Mouse (Mus musculus) erythroblast, adult 5-6 weeks (primary cell): Measurements from ENCODE around the gene Tubb5. TPM values are rescaled to one million over a fixed set of nuclear protein-coding genes. Genes with fewer than 3 reads are reported as not detected.

Experiments
- ATAC-seq: replicated peaks from 2 replicates; pipeline ENCODE4 v1.8.0; 2016; ENCODE audit warnings: moderate number of reproducible peaks, mild to moderate bottlenecking, moderate TSS enrichment, inconsistent platforms; ENCODE audit not compliant: poor library complexity, low FRiP score, severe bottlenecking
- total RNA-seq, 2 experiments: library from RNA; stranded (forward) in 1 of 2; stranded (reverse) in 1 of 2; fragments of 150-400 nt in 1 of 2; fragments of 200-764, 138-1000 nt in 1 of 2; gene quantifications; 2 replicates each; pipeline versions ENCODE4 v1.2.3 to v1.2.4; 2015 to 2017; ENCODE audit warnings: low replicate concordance in 2 of 2

Tubb5 gene
- total RNA-seq, 2 experiments from 2014 or later, result 243 to 335 TPM

GRCm38 (mm10) chr17:35832400-35833238, 5.5 kb downstream of the Tubb5 start:
- no peak for ATAC-seq

- ATAC-seq, result peak; percentile 95
Measured at GRCm38 (mm10) chr17:35829737-35830136, 8.4 kb downstream of the Tubb5 start.

DNA sequence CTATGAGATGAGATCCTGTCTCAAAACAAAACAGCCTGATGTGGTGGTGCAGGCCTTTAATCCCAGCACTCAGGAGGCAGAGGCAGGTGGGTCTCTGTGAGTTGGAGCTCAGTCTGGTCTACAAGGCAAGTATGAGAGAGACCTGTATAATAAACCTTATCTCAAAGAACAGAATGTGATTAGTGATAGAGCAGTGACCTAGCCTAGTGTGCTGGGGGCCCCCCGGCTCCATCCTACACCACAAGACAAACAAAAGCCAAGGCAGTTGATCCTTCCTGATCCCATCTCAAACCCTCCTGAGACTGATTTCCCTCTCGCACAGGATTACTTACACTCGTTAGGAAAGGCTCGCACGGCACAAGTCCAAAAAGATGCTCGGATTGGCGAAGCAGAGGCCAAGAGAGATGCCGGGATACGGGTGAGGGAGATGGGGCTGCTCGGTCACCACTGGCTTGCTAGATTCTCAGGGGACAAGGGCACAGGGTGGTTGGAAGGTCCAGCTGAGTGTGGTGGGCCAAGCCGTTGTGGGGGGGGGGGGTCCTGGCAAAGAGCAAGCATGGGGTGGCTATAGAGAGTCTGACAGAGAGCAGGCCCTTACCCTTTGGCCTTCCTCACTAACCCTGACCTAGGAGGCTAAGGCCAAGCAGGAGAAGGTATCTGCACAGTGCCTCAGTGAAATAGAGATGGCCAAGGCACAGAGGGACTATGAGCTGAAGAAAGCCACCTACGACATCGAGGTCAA, 12.8 kb downstream of the Tubb5 start:
- no peak for ATAC-seq

GRCm38 (mm10) chr17:35824402-35824801, 13.7 kb downstream of the Tubb5 start:
- no peak for ATAC-seq

- peak; percentile 89 for ATAC-seq
Measured at GRCm38 (mm10) chr17:35822964-35823937, 14.9 kb downstream of the Tubb5 start, which contains the start of gene Flot1. Gene Flot1 (plus strand): TSS chr17:35823230.

- ATAC-seq, result no peak
Measured at GRCm38 (mm10) chr17:35822564-35822963, 15.5 kb downstream of the Tubb5 start.

DNA sequence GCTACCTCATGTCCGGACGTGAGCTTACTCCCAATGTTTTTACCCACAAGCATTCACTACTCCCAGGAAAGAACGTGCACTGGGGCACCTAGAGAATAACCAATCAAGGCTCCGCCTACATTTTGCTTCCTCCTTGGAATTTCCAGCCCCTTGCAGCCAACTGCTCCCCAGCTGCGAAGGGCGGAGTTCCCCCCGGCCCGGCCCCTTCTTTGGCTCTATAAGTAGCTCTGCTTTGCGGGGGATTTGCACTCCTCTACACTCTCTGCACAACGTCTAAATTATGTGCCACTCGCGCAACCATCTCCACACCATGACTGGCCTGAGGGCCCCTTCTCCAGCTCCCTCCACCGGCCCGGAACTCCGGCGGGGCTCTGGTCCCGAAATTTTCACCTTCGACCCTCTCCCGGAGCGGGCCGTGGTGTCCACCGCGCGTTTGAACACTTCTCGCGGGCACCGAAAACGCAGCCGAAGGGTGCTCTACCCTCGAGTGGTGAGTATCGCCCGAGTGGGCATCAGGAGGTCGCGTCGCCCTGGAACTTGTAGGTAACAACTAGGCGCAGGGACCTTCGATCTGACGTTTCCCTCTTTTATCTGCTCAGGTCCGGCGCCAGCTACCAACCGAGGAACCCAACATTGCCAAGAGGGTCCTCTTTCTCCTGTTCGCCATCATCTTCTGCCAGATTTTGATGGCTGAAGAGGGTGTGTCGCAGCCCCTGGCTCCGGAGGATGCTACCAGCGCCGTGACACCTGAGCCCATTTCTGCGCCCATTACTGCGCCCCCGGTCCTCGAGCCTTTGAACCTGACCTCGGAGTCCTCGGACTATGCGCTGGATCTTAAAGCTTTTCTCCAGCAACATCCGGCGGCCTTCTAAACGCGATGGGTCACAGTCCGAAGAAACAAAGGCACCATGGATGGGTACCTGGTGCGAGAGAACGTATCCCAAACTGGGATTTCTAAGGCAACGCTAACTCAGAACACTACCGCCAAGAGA, 16.4 kb downstream of the Tubb5 start, which contains the start of gene Ier3:
TSS of gene Ier3 (plus strand) at position 246 of the 992 bp plus-strand sequence.
- peak; percentile 20 for ATAC-seq

DNA sequence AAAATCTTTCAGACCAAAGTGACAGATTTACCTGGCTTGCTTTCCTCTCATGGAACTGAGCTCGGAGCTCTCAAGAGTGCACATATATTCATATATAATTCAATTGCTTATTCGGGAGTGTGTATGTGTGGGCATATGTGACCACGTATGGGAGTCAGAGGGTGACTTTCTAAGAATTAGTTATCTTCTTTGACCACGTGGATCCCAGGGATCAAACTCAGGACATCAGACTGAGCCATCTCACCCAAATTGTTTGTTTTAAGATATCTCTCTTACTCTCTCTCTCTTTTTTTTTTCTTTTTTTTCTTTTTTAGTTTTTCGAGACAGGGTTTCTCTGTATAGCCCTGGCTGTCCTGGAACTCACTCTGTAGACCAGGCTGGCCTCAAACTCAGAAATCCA, 18.0 kb downstream of the Tubb5 start:
- no peak for ATAC-seq

GRCm38 (mm10) chr17:35817226-35817625, 20.9 kb downstream of the Tubb5 start:
- ATAC-seq, result no peak

- ATAC-seq, result no peak
Measured at GRCm38 (mm10) chr17:35816686-35817085, 21.4 kb downstream of the Tubb5 start.

DNA sequence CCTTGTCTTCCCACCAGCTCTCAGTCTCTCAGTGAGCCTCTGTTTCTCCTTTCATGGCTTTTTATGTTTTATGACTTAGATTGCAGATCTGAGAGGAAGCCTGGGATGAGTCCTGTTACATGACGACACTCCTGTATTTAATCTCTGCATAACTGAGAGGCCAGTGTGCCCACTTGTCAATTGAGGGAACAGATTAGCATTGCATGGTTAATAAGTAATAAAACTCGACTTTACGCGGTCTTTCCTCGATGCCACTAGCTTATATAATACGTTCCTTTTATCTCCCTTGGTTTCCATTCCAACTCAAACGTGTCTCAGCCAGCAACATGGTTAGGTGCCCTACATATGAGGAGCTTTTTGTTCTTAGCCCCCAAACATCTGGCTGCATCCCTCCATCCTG, 22.3 kb downstream of the Tubb5 start:
- no peak for ATAC-seq

- no peak for ATAC-seq
Measured at GRCm38 (mm10) chr17:35814678-35815077, 23.4 kb downstream of the Tubb5 start.

DNA sequence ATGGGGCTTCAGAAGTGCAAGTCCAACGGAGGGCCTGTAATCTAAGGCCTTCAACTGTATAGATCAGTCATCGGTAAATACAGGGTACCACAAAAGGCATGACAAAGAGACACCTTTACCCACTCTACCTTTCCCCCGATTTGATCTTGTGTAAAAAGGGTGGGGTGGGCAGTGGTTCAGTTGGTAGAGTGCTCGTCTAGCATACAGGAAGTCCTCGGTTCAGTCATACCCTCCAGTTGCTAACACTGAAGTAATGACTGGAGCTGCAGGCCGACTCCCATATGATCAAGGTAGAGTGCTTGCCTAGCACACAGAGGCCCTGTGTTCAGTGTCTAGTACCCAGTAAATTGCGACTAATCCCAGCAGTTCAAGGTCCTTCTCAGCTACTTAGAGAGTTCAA, 24.5 kb downstream of the Tubb5 start:
- peak; percentile 28; the same call in 1 of the 2 replicates for ATAC-seq

DNA sequence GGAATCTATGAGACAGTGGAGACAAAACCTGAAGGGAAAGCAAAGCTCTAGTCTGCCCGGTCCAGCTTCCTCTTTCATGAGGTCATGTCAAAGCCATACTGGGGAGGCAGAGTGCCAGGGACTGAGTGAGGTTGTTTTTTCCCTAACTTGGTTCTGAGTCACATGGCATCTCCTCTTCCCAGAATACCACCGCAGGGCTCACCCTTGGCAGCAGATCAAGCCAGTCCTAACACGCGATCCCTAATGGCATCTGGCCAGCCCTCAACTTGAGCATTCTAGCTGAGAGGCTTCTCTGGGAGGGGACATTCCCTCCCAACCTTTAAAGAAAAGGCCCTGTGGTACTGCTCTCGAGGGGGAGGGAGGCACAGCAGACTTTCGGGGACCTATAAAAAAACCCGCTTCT, 24.9 kb downstream of the Tubb5 start:
- ATAC-seq, result no peak

GRCm38 (mm10) chr17:35812736-35813135, 25.4 kb downstream of the Tubb5 start:
- ATAC-seq, result no peak

GRCm38 (mm10) chr17:35812307-35812706, 25.8 kb downstream of the Tubb5 start:
- ATAC-seq, result no peak

DNA sequence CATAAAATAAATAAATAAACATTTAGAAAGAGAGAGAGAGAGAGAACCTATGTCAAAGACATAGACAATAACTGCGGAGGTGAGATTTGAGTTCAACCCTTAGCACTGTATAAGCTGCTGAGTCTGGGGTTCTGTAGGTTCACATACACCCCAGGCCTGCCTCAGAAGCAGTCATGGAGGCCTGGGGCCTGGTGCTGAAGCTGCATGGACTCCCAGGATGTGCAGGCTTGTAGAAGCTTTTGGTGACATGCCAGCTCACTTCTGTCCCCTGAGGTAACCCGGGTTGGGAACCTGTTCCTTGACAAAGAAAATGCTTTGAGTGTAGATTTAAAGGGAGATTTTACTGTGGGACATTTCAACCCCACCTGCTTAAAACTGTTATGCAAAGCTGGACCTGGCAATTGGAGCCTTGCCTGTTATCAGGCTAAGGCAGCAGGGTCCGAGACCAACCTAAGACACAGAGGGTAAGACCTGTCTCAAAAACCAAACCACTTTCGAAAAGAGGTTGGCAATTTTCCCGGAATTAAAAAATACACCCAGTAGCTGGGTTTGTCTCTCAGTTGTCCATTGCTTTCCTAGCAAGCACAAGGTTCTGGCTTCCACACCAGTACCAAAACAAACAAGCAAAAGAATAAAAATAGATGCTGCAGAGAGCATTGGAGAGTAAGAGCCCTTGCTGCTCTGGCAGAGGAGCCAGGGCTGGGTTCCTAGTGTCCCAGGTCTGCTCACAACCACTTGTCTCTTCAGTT, 27.0 kb downstream of the Tubb5 start:
- no peak for ATAC-seq

DNA sequence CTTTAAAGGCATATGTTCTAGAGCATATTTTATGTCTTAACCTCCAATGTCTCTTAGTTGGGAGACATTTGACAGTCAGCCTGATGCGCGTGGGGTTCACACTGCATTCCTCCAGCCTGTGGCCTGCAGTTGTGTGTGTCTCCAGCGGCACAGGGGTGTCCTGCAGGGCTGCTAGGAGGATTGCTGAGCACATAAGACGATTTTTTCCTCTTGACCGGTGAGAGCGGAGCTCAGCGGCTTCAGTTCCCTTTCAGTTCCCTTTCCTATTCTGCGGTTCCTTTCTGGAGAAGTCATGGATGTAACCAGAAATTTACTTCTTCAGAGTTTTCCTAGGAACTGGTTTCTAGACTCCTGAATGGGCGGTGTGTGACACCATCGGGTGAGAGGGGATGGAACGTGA, 28.7 kb downstream of the Tubb5 start:
- ATAC-seq, result no peak
